Mouse (Mus musculus) kidney, embryonic 14.5 days (tissue): Measurements from ENCODE around the gene Dnase1l2. TPM values are rescaled to one million over a fixed set of nuclear protein-coding genes. Genes with fewer than 3 reads are reported as not detected.

Source experiments
- ATAC-seq: fragments of 200-750 bp; cut with Nextera tagmentation; 2 replicates; pipeline ENCODE4 v1.8.0; 2017; ENCODE audit warnings: moderate number of reproducible peaks, mild to moderate bottlenecking, moderate TSS enrichment, moderate library complexity; ENCODE audit not compliant: low FRiP score, low TSS enrichment
- H3K27ac ChIP-seq: fragments of 300-500 bp; sonication (generic); 2 replicates; pipeline ENCODE4 v1.5.1; 2014; ENCODE audit warnings: low read depth, mild to moderate bottlenecking, low read length, moderate library complexity, mixed read lengths
- H3K27me3 ChIP-seq: fragments of 300-500 bp; sonication (generic); 2 replicates; pipeline ENCODE4 v1.6.1; 2014; ENCODE audit warnings: mild to moderate bottlenecking, low read length; ENCODE audit not compliant: control insufficient read depth, insufficient read depth
- H3K36me3 ChIP-seq: fragments of 300-500 bp; sonication (generic); 2 replicates; pipeline ENCODE4 v1.6.1; 2014; ENCODE audit warnings: low read length, mixed read lengths; ENCODE audit not compliant: control insufficient read depth, insufficient read depth
- H3K4me1 ChIP-seq: fragments of 300-500 bp; sonication (generic); 2 replicates; pipeline ENCODE4 v1.6.1; 2014; ENCODE audit warnings: low read length, mixed read lengths; ENCODE audit not compliant: control insufficient read depth, insufficient read depth
- H3K4me2 ChIP-seq: fragments of 300-500 bp; sonication (generic); replicated peaks from 2 replicates; pipeline ENCODE4 v1.6.1; 2014; ENCODE audit warnings: low read depth, mild to moderate bottlenecking, low read length
- H3K4me3 ChIP-seq: fragments of 300-500 bp; sonication (generic); 2 replicates; pipeline ENCODE4 v1.5.1; 2014; ENCODE audit warnings: mild to moderate bottlenecking, low read length
- H3K9ac ChIP-seq: fragments of 300-500 bp; sonication (generic); 2 replicates; pipeline ENCODE4 v1.6.1; 2014; ENCODE audit warnings: low read depth, mild to moderate bottlenecking, low read length, moderate library complexity
- H3K9me3 ChIP-seq: fragments of 300-500 bp; sonication (generic); 2 replicates; pipeline ENCODE4 v1.6.1; 2016; ENCODE audit warnings: low read length; ENCODE audit not compliant: control insufficient read depth
- WGBS: fragments of 180-500 bp; shearing (Covaris S2); extraction: QIAGEN DNeasy Blood & Tissue Kit; methylation state at CpG from one replicate; pipeline ENCODE4 v1.1.7; 2014; 5-methylcytosine and 5-hydroxymethylcytosine counted together
- polyA plus RNA-seq: library from polyadenylated mRNA; unstranded; fragments of >200 nt; fragmentation: Nextera tagmentation; extraction: Ambion mirVana; gene quantifications from 2 replicates; pipeline ENCODE4 v1.2.1, GENCODE M21; 2014

Dnase1l2 gene
- polyA plus RNA-seq, 1 experiment from 2014 or later, result 2.8 TPM

DNA sequence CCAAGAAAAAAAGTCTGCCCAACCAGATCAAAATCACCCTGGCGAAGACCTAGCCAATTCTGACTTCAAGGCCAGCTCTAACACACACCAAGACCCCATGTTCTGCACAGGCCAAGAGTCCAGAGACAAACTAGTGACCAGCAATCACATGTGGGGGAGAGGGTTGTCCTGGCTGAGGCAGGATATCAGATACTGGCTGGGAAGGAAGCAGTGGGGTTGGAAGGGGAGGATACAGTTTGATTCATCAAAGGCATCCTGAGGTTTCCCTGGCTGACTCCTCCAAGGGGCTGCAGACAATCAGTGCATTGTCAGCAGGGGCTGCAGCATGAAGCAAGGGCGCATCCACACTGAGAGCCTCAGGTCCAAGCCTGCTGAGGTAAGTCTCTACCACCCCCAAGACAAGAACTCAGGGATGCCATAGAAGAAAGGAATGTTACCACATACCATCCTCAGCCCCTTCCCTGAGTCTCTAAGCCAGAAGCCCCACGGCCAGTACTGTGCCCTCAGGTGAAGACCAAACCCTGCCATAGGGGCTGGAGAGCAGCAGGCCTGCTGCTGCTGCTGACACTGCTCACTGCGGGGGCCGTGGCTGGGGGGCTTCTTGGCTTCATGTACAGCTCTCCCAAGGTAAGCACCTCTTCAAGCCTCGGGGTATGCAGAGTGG, 30.8 kb upstream of the Dnase1l2 start, which contains the start of gene Bricd5:
Gene Bricd5 (plus strand): TSS at position 273 of the 664 bp plus-strand sequence.
- H3K4me3 ChIP-seq, result no peak within 1 kb of the TSS

GRCm38 (mm10) chr17:24472512-24472911, 29.6 kb upstream of the Dnase1l2 start:
- ATAC-seq, result peak; percentile 13; the same call in 1 of the 2 replicates
- no peaks in the 10 kb centered on the region for H3K9me3 ChIP-seq

More for the DNA sequence above, 30.8 kb upstream of the Dnase1l2 start, which contains the start of gene Bricd5:
- Histone ChIP-seq H3K27me3 (no peaks in the 10 kb centered on the region), H3K36me3 (peaks cover 38% of the 10 kb centered on the region), H3K9ac (no peak within 1 kb of the TSS), H3K9me3 (no peaks in the 10 kb centered on the region), H3K4me1 (peaks cover 45% of the 10 kb centered on the region), H3K27ac (peak within 1 kb of the TSS; percentile 18; the same call in 1 of the 2 replicates), H3K4me2 (peak within 1 kb of the TSS; percentile 98; the same call in 1 of the 2 replicates)
- WGBS, result 72% methylated on average over 6 of the region's 6 CpGs
- no peak for ATAC-seq

DNA sequence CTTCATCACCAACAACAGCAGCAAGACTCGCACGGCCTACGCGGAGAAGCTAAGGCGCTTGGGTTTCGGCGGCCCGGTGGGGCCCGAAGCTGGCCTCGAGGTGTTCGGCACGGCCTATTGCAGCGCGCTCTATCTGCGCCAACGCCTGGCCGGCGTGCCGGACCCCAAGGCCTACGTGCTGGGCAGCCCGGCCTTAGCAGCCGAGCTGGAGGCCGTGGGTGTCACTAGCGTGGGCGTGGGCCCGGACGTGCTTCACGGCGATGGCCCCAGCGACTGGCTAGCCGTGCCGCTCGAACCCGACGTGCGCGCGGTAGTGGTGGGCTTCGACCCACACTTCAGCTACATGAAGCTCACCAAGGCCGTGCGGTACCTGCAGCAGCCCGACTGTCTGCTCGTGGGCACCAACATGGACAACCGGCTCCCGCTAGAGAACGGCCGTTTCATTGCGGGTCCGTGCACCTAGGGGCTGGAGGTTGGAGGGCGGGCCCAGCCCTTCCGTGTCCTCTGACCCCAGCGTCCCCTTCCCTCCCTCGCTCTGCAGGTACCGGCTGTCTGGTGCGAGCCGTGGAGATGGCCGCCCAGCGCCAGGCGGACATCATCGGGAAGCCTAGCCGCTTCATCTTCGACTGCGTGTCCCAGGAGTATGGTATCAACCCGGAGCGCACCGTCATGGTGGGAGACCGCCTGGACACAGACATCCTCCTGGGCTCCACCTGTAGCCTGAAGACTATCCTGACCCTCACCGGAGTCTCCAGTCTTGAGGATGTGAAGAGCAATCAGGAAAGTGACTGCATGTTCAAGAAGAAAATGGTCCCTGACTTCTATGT, 28.0 kb upstream of the Dnase1l2 start:
- Histone ChIP-seq H3K36me3 (peaks cover 24% of the 10 kb centered on the region), H3K9me3 (no peaks in the 10 kb centered on the region), H3K4me1 (peaks cover 35% of the 10 kb centered on the region), H3K27ac (peak overlapping the region; percentile 73; the same call in 1 of the 2 replicates), H3K4me2 (peak overlapping the region; percentile 98), H3K27me3 (no peaks in the 10 kb centered on the region), H3K9ac (peak overlapping the region; percentile 81), H3K4me3 (peak overlapping the region; percentile 86)
- WGBS, result 2% methylated on average over 66 of the region's 68 CpGs
- peak; percentile 2; the same call in 1 of the 2 replicates for ATAC-seq

More at GRCm38 (mm10) chr17:24472512-24472911, 29.6 kb upstream of the Dnase1l2 start:
- Histone ChIP-seq H3K27me3 (no peaks in the 10 kb centered on the region), H3K9ac (peak overlapping the region; percentile 81; the same call in 1 of the 2 replicates), H3K4me3 (no peak overlapping the region), H3K27ac (peak overlapping the region; percentile 18; the same call in 1 of the 2 replicates), H3K36me3 (peaks cover 38% of the 10 kb centered on the region), H3K4me2 (peak overlapping the region; percentile 98; the same call in 1 of the 2 replicates), H3K4me1 (peaks cover 36% of the 10 kb centered on the region)
- WGBS, result 30% methylated on average over 4 of the region's 4 CpGs

DNA sequence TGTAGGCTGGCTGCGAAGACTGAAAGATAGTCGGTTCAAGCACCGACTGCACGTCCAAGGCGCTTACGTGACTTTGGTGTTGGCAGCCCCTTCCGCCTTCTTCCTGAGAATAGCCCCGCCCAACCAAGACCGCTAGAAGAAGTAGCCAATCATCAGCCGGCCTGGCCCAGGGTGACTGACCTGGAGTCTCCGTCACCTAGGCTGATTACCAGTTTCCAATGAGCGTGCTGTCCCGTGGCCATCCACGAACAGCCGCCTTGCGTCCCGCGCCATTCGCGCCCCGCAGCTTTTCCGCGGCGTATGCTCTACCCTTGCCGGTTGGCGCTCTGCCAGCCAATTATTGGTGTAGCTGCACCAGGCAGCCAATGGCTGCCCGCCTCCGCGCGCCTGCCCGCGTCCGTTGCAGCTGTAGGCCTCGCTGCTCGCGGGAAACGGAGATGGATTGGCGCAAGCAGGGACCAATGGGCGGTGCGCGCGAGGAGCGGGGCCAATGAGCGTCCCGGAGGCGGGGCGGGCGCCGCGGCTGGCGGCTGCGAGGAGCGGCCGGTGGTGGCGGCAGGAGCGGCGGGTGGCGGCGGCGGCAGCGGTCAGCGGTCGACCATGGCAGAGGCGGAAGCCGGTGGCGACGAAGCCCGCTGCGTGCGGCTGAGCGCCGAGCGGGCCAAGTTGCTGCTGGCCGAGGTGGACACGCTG, 27.2 kb upstream of the Dnase1l2 start, which contains the start of the genes E4f1 and Pgp:
Gene E4f1 (minus strand): TSS at position 404 of the 693 bp plus-strand sequence.
Gene Pgp (plus strand): TSS at position 483 of the 693 bp plus-strand sequence.
- Histone ChIP-seq H3K4me3 (peak within 1 kb of the TSS; percentile 86), H3K27ac (peak within 1 kb of the TSS; percentile 73; the same call in 1 of the 2 replicates), H3K9ac (peak within 1 kb of the TSS; percentile 81), H3K9me3 (no peaks in the 10 kb centered on the region), H3K4me1 (peaks cover 35% of the 10 kb centered on the region), H3K4me2 (peak within 1 kb of the TSS; percentile 98), H3K36me3 (peaks cover 15% of the 10 kb centered on the region), H3K27me3 (no peaks in the 10 kb centered on the region)
- under 1% methylated on average over 49 of the region's 75 CpGs for WGBS
- peak; percentile 96 for ATAC-seq

GRCm38 (mm10) chr17:24469336-24469909, 26.5 kb upstream of the Dnase1l2 start:
- ATAC-seq, result no peak
- peak overlapping the region; percentile 98 for H3K4me2 ChIP-seq
- peak overlapping the region; percentile 81 for H3K9ac ChIP-seq
- H3K27me3 ChIP-seq, result no peaks in the 10 kb centered on the region
- WGBS, result 14% methylated on average over 7 of the region's 7 CpGs
- peak overlapping the region; percentile 86 for H3K4me3 ChIP-seq
- peaks cover 9% of the 10 kb centered on the region for H3K36me3 ChIP-seq
- H3K27ac ChIP-seq, result peak overlapping the region; percentile 60; the same call in 1 of the 2 replicates
- H3K4me1 ChIP-seq, result peaks cover 34% of the 10 kb centered on the region
- no peaks in the 10 kb centered on the region for H3K9me3 ChIP-seq

GRCm38 (mm10) chr17:24468636-24469246, 25.8 kb upstream of the Dnase1l2 start:
- H3K4me3 ChIP-seq, result no peak overlapping the region
- no peak overlapping the region for H3K27ac ChIP-seq
- ATAC-seq, result no peak
- H3K9ac ChIP-seq, result no peak overlapping the region
- peaks cover 2% of the 10 kb centered on the region for H3K36me3 ChIP-seq
- no peaks in the 10 kb centered on the region for H3K27me3 ChIP-seq
- peaks cover 27% of the 10 kb centered on the region for H3K4me1 ChIP-seq
- H3K4me2 ChIP-seq, result no peak overlapping the region
- no peaks in the 10 kb centered on the region for H3K9me3 ChIP-seq
- WGBS, result 90% methylated on average over 5 of the region's 5 CpGs

GRCm38 (mm10) chr17:24463374-24464133, 20.6 kb upstream of the Dnase1l2 start:
- 58% methylated on average over 6 of the region's 6 CpGs for WGBS
- Histone ChIP-seq H3K9me3 (no peaks in the 10 kb centered on the region), H3K4me3 (no peak overlapping the region), H3K4me1 (no peaks in the 10 kb centered on the region), H3K27me3 (no peaks in the 10 kb centered on the region), H3K9ac (no peak overlapping the region), H3K27ac (no peak overlapping the region), H3K36me3 (no peaks in the 10 kb centered on the region), H3K4me2 (no peak overlapping the region)
- 0 out of 2 replicates have a peak, but pooled peaks have one; percentile 24 for ATAC-seq
